Mouse (Mus musculus): ENCODE data around the gene Vmn1r57. TPM values are rescaled to one million over a fixed set of nuclear protein-coding genes. Genes with fewer than 3 reads are reported as not detected.
"Not testable (repeated sequence)": the region's sequence is repeated elsewhere in the genome, so short reads cannot be mapped to it uniquely, and the experiment has no call there.

The Vmn1r57 gene
- polyA plus RNA-seq (2016; fragmentation: Nextera tagmentation; extraction: Ambion mirVana): not detected in 2 replicates

DNA sequence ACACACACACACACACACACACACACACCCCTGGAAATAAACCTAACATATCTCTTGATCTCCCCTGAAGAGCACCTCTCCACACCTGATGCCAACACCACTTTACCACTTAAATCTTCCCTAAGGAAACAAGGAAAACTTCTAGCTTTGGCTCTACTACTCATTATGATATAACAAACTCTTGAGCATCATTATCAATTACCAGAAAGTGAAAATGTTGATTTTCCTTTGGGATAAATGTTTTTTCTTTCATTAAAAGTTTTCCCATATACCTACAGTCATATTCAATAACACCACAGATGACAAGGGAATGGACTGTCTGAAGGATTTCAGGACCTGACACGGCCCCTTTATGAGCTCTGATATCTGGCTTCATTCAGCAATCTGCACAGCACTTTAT lies at the start of gene Vmn1r57:
Gene Vmn1r57 (plus strand): TSS at position 301 of the 400 bp plus-strand sequence.
- not testable (repeated sequence) for H3K4me1 ChIP-seq; H3K27ac ChIP-seq; ATAC-seq (ENCODE audit: low FRiP score, low read depth); H3K4me2 ChIP-seq (replicated peaks); H3K9me3 ChIP-seq; H3K9ac ChIP-seq; H3K27me3 ChIP-seq (replicated peaks); H3K4me3 ChIP-seq; H3K36me3 ChIP-seq
- WGBS: 82% methylated on average over 1 of the region's 1 CpGs

- H3K27ac ChIP-seq; ATAC-seq (ENCODE audit: low FRiP score, low read depth); H3K27me3 ChIP-seq (replicated peaks); H3K4me2 ChIP-seq (replicated peaks); H3K4me3 ChIP-seq; H3K9me3 ChIP-seq; H3K36me3 ChIP-seq; H3K9ac ChIP-seq; H3K4me1 ChIP-seq: not testable (repeated sequence)
Measured at GRCm38 (mm10) chr7:5196647-5197046, 21.6 kb upstream of the Vmn1r57 start, which contains the start of gene Vmn1r56. TSS of gene Vmn1r56 (minus strand) at chr7:5196747.

GRCm38 (mm10) chr7:5263051-5263450 lies 44.8 kb downstream of the Vmn1r57 start:
- H3K9me3 ChIP-seq: peaks cover 25% of the 10 kb centered on the region; the same call in 1 of the 2 replicates
- H3K9ac ChIP-seq: no peak overlapping the region
- H3K27ac ChIP-seq: no peak overlapping the region
- H3K36me3 ChIP-seq: no peaks in the 10 kb centered on the region
- H3K27me3 ChIP-seq (replicated peaks): no peaks in the 10 kb centered on the region
- H3K4me1 ChIP-seq: no peaks in the 10 kb centered on the region
- H3K4me3 ChIP-seq: no peak overlapping the region
- ATAC-seq (ENCODE audit: low FRiP score, low read depth): no peak
- H3K4me2 ChIP-seq (replicated peaks): no peak overlapping the region
- 85% methylated on average over 3 of the region's 3 CpGs for WGBS

Other genes starting within 250 kb of the Vmn1r57 start
- 0.11 TPM in 2 replicates for gene Sbk3, start 247.3 kb upstream of the Vmn1r57 start, polyA plus RNA-seq (2016; fragmentation: Nextera tagmentation; extraction: Ambion mirVana)
- 52.4 and 57.5 TPM in 2 replicates for gene Zfp579, start 222.3 kb upstream of the Vmn1r57 start, polyA plus RNA-seq (2016; fragmentation: Nextera tagmentation; extraction: Ambion mirVana)
- gene Zfp524, start 204.1 kb upstream of the Vmn1r57 start, polyA plus RNA-seq (2016; fragmentation: Nextera tagmentation; extraction: Ambion mirVana): 8.2 and 8.7 TPM in 2 replicates
- 62.0 and 63.3 TPM in 2 replicates for gene Fiz1, start 203.8 kb upstream of the Vmn1r57 start, polyA plus RNA-seq (2016; fragmentation: Nextera tagmentation; extraction: Ambion mirVana)
- 0.26 TPM in 1 of 2 replicates, not detected in the other for gene Gm44973, start 203.0 kb upstream of the Vmn1r57 start, polyA plus RNA-seq (2016; fragmentation: Nextera tagmentation; extraction: Ambion mirVana)
- 6.6 and 6.9 TPM in 2 replicates for gene Zfp865, start 198.1 kb upstream of the Vmn1r57 start, polyA plus RNA-seq (2016; fragmentation: Nextera tagmentation; extraction: Ambion mirVana)
- gene Ccdc106, start 197.9 kb upstream of the Vmn1r57 start, polyA plus RNA-seq (2016; fragmentation: Nextera tagmentation; extraction: Ambion mirVana): 14.3 and 17.0 TPM in 2 replicates
- not detected in 2 replicates for gene 4632433K11Rik, start 184.4 kb upstream of the Vmn1r57 start, polyA plus RNA-seq (2016; fragmentation: Nextera tagmentation; extraction: Ambion mirVana)
- 4.2 and 5.9 TPM in 2 replicates for gene Zfp784, start 180.0 kb upstream of the Vmn1r57 start, polyA plus RNA-seq (2016; fragmentation: Nextera tagmentation; extraction: Ambion mirVana)
- gene Zfp580, start 167.0 kb upstream of the Vmn1r57 start, polyA plus RNA-seq (2016; fragmentation: Nextera tagmentation; extraction: Ambion mirVana): 53.5 and 56.0 TPM in 2 replicates
- gene U2af2, start 156.3 kb upstream of the Vmn1r57 start, polyA plus RNA-seq (2016; fragmentation: Nextera tagmentation; extraction: Ambion mirVana): 147 and 163 TPM in 2 replicates
- gene Epn1, start 138.3 kb upstream of the Vmn1r57 start, polyA plus RNA-seq (2016; fragmentation: Nextera tagmentation; extraction: Ambion mirVana): 73.4 and 80.5 TPM in 2 replicates
- 0.18 TPM in 1 of 2 replicates, not detected in the other for gene Rfpl4, start 101.5 kb upstream of the Vmn1r57 start, polyA plus RNA-seq (2016; fragmentation: Nextera tagmentation; extraction: Ambion mirVana)
- gene Rasl2-9, start 92.5 kb upstream of the Vmn1r57 start, polyA plus RNA-seq (2016; fragmentation: Nextera tagmentation; extraction: Ambion mirVana): 0.27 and 0.38 TPM in 2 replicates
- 0.01 and 0.08 TPM in 2 replicates for gene Vmn1r55, start 68.8 kb upstream of the Vmn1r57 start, polyA plus RNA-seq (2016; fragmentation: Nextera tagmentation; extraction: Ambion mirVana)
- gene Vmn1r56, start 21.7 kb upstream of the Vmn1r57 start, polyA plus RNA-seq (2016; fragmentation: Nextera tagmentation; extraction: Ambion mirVana): not detected in 2 replicates
- gene Gm5065, start 132.0 kb downstream of the Vmn1r57 start, polyA plus RNA-seq (2016; fragmentation: Nextera tagmentation; extraction: Ambion mirVana): not detected in 2 replicates
- gene Nlrp2, start 132.5 kb downstream of the Vmn1r57 start, polyA plus RNA-seq (2016; fragmentation: Nextera tagmentation; extraction: Ambion mirVana): not detected in 2 replicates
- not detected in 2 replicates for gene Vmn1r58, start 194.9 kb downstream of the Vmn1r57 start, polyA plus RNA-seq (2016; fragmentation: Nextera tagmentation; extraction: Ambion mirVana)
- gene Vmn1r59, start 238.3 kb downstream of the Vmn1r57 start, polyA plus RNA-seq (2016; fragmentation: Nextera tagmentation; extraction: Ambion mirVana): not detected in 2 replicates